In the genomic region with DNA sequence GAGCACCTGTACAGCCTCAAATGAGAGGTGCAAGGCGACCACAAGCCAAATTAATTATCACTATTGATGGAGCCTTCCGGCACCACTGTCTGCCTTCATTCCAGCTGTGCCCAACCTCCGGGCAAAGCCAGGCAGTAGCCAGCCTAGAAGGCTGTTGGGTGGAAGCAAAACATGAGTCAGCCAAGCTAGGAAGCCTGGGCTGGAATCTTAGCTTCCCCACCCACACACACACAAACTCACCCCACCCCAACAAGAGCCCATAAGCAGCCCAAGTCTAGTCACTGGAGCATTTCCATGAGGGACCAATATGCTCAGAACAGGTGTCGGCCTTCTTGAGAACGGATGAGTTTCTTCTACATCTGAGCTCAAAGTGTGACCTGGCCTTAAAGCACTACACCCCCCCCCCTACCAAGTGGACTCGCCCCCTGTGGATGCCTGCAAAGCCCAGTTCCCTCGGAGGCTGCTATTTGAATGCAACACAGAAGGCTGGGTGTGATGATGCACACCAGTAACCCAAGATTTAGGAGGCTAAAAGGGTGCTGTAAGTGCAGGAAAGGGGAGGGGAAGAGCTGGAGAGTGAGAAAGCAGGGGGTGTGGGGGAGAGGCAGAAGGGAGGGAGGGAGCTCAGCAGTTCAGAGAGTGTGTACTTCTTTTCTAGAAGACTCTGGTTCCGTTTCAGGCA, we compare ENCODE assay signal across 28 mouse cellular contexts.
DNase-seq lines count a peak whose midpoint lies in the region; TF ChIP-seq lines count a peak whose summit lies in the region.
"Had no signal": no experiment of that assay in that cellular context is flagged by ENCODE, and none has a peak within 500 bp of the region (broad histone marks: within the 10 kb centered on the region; RNA-seq: fewer than 3 reads in every experiment).

No protein-coding gene starts in this region.

- H3K27ac ChIP-seq in olfactory bulb, adult 2 months (ENCODE audit: insufficient read depth, low read depth, low read length), result peak overlapping the region; percentile 37; the same call in 1 of the 2 replicates
- H3K27ac ChIP-seq: embryonic facial prominence, embryonic 12.5 days; gastrocnemius, adult 2 months; hindbrain, embryonic 10.5 days; hindbrain, embryonic 15.5 days; left cerebral cortex, adult 2 months; liver, embryonic 14.5 days; midbrain, embryonic 15.5 days; neural tube, embryonic 12.5 days; stomach, embryonic 15.5 days had no signal

- 39% methylated on average over 8 of the region's 8 CpGs for WGBS in olfactory bulb, adult 2 months

- TF ChIP-seq POLR2A in olfactory bulb, adult 2 months (IDR thresholded peaks at IDR 0.05; ENCODE audit: insufficient read depth, low read depth, low read length), result no peak

- no peak overlapping the region for H3K4me3 ChIP-seq in olfactory bulb, adult 2 months (ENCODE audit: insufficient read depth, low read depth, low read length)
- H3K4me3 ChIP-seq: embryonic facial prominence, embryonic 12.5 days; gastrocnemius, adult 2 months; hindbrain, embryonic 10.5 days; hindbrain, embryonic 15.5 days; left cerebral cortex, adult 2 months; midbrain, embryonic 15.5 days; neural tube, embryonic 12.5 days; stomach, embryonic 15.5 days had no signal

- peaks cover 15% of the 10 kb centered on the region for H3K4me1 ChIP-seq in olfactory bulb, adult 2 months (ENCODE audit: control insufficient read depth, insufficient read depth, low read length)
- H3K4me1 ChIP-seq: embryonic facial prominence, embryonic 12.5 days; hindbrain, embryonic 10.5 days; hindbrain, embryonic 15.5 days; midbrain, embryonic 15.5 days; neural tube, embryonic 12.5 days; stomach, embryonic 15.5 days had no signal

- TF ChIP-seq CTCF in olfactory bulb, adult 2 months (IDR thresholded peaks at IDR 0.05; ENCODE audit: insufficient read depth, low read depth, low read length), result no peak

- peak; percentile 9 for DNase-seq in layer of hippocampus, adult 9-11 months
- DNase-seq in layer of hippocampus, adult 9-10 months (ENCODE audit: low spot score), result no peak
- DNase-seq in right cerebral cortex, adult 2 months (ENCODE audit: low spot score in 2 of 2), result peak; percentile 7 to 8
- DNase-seq in right cerebral cortex, postnatal 4 days, result no peak
- DNase-seq in NIH3T3 (ENCODE audit: low read depth), result peak; percentile 30
- DNase-seq in retina, embryonic 14.5 days (ENCODE audit: low spot score), result no peak
- no peak for DNase-seq in embryo, embryonic 11 days
- DNase-seq: adrenal gland, adult 2 months; adrenal gland, postnatal 36 days; cerebellum, adult 2 months; cerebellum, postnatal 36 days; gastrocnemius, adult 2 months; heart, postnatal 14 days; kidney, adult 18-20 months; kidney, postnatal 4 days; liver; lung, embryonic 14.5 days; lung, postnatal 14 days; thymus, postnatal 14 days had no signal

Comparison
In these comparisons a context has a peak if more than half of its experiments do, and no peak if none do; other contexts are left out.
1. DNase-seq: peak in layer of hippocampus, adult 9-11 months (single experiment), right cerebral cortex, adult 2 months (2 of 2) and NIH3T3 (single experiment); none in layer of hippocampus, adult 9-10 months (single experiment), right cerebral cortex, postnatal 4 days (single experiment), retina, embryonic 14.5 days (single experiment) and embryo, embryonic 11 days (single experiment).